Mouse (Mus musculus) midbrain, embryonic 13.5 days (tissue): ENCODE data around the gene Rai14. TPM values are rescaled to one million over a fixed set of nuclear protein-coding genes. Genes with fewer than 3 reads are reported as not detected.

Experiments used
- ATAC-seq: fragments of 200-750 bp; cut with Nextera tagmentation; 2 replicates; pipeline ENCODE4 v1.8.0; 2017; ENCODE audit warnings: mild to moderate bottlenecking, moderate TSS enrichment, moderate library complexity
- H3K27ac ChIP-seq: fragments of 300-500 bp; sonication (generic); 2 replicates; pipeline ENCODE4 v1.5.1; 2015; ENCODE audit warnings: inconsistent platforms, mild to moderate bottlenecking, moderate library complexity
- H3K27me3 ChIP-seq: fragments of 300-500 bp; sonication (generic); 2 replicates; pipeline ENCODE4 v1.6.1; 2015; ENCODE audit warnings: mild to moderate bottlenecking, inconsistent platforms
- H3K36me3 ChIP-seq: fragments of 300-500 bp; sonication (generic); 2 replicates; pipeline ENCODE4 v1.6.1; 2015; ENCODE audit warnings: mild to moderate bottlenecking, inconsistent platforms
- H3K4me1 ChIP-seq: fragments of 300-500 bp; sonication (generic); replicated peaks from 2 replicates; pipeline ENCODE4 v1.6.1; 2015; ENCODE audit warnings: inconsistent platforms
- H3K4me2 ChIP-seq: fragments of 300-500 bp; sonication (generic); replicated peaks from 2 replicates; pipeline ENCODE4 v1.6.1; 2015; ENCODE audit warnings: moderate library complexity, mild to moderate bottlenecking, inconsistent platforms
- H3K4me3 ChIP-seq: fragments of 300-500 bp; sonication (generic); replicated peaks from 2 replicates; pipeline ENCODE4 v1.5.1; 2015; ENCODE audit warnings: mild to moderate bottlenecking, inconsistent platforms
- H3K9ac ChIP-seq: fragments of 300-500 bp; sonication (generic); replicated peaks from 2 replicates; pipeline ENCODE4 v1.6.1; 2015; ENCODE audit warnings: mild to moderate bottlenecking, inconsistent platforms
- H3K9me3 ChIP-seq: fragments of 300-500 bp; sonication (generic); 2 replicates; pipeline ENCODE4 v1.6.1; 2016; ENCODE audit warnings: mild to moderate bottlenecking, inconsistent platforms
- WGBS: fragments of 180-500 bp; shearing (Covaris S2); methylation state at CpG from one replicate; pipeline ENCODE4 v1.1.7; 2015; 5-methylcytosine and 5-hydroxymethylcytosine counted together
- polyA plus RNA-seq: library from polyadenylated mRNA; unstranded; fragments of >200 nt; fragmentation: Nextera tagmentation; extraction: Ambion mirVana; gene quantifications from 2 replicates; pipeline ENCODE4 v1.2.1, GENCODE M21; 2015

The Rai14 gene
- polyA plus RNA-seq, 1 experiment from 2014 or later: 34.2 TPM

DNA sequence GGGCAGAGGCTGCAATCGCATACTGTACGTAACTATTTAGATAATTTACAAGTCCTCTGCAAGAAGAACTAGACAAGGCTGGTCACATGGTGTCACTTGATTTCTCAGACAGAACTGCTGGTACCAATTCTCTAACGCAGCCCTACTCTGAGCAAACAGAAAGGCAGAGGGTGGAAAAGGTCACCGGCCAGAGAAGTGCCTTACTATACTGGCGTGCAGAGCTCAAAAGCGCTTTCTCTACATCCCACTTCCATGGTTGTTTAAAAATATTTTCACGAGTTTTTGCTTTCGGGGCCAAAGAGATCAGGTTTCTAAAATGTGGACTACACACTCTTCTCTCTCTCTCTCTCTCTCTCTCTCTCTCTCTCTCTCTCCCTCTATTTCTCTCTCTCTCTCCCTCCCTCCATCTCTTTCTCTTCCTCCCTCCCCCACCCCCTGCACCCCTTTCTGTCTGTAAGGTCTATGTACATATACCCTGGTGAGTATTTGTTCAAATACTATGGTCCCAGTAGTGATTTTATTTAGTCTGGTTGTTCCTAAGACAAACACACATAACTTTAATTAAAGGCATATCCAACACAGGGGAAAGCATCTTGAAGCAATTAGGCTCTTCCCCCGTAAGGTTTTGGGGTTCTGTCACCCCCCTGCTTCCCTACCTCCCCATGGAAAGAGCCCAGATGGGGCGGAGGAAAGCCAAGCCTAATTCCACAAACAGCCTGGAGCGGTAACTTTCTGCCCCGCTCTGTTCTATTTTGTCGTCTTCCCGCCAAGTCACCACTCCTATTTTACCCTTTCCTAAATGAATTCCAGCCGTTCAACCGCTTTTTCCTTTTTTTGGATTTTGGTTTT, 86.1 kb downstream of the Rai14 start:
- Histone ChIP-seq H3K9ac (no peak overlapping the region), H3K27ac (no peak overlapping the region), H3K36me3 (peaks cover 13% of the 10 kb centered on the region), H3K4me1 (no peaks in the 10 kb centered on the region), H3K4me3 (no peak overlapping the region), H3K9me3 (no peaks in the 10 kb centered on the region), H3K27me3 (no peaks in the 10 kb centered on the region), H3K4me2 (no peak overlapping the region)
- WGBS: 85% methylated on average over 16 of the region's 16 CpGs
- no peak for ATAC-seq

DNA sequence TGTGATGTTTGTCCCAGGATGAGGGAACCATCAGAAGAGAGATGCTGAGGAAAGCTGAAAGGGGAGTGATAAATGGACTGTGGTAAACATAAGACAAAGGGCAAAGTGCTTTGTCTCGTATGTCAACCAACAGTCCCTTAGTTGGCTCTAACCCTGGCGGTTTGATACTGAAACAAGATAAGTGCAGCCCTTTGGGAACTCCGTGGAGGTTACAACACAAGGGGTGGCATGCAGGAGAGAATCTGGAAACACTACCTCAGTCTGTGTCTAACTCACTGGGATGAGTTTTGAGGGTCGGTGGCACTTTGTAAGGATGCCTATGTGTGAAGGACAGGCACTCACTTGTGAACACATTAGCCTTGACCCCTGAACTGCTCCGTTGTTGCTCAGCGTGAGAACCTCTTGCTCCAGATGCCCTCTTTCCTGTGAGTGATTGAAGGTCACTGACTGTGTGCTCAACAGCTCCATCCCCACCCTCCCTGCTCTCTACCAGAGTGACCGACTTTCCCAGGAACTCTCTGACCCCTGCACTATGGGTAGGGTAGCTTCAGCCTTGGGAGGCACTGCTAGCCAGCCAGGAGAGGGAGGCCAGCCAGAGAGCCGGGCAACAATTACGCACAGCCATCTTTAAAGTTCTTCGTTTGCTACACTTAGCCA, 90.7 kb downstream of the Rai14 start:
- Histone ChIP-seq H3K27me3 (no peaks in the 10 kb centered on the region), H3K4me2 (no peak overlapping the region), H3K9ac (no peak overlapping the region), H3K9me3 (no peaks in the 10 kb centered on the region), H3K36me3 (0 out of 2 replicates have a peak, but pooled peaks cover 7% of the 10 kb centered on the region), H3K27ac (no peak overlapping the region), H3K4me3 (no peak overlapping the region), H3K4me1 (no peaks in the 10 kb centered on the region)
- no peak for ATAC-seq
- WGBS: 63% methylated on average over 10 of the region's 10 CpGs

DNA sequence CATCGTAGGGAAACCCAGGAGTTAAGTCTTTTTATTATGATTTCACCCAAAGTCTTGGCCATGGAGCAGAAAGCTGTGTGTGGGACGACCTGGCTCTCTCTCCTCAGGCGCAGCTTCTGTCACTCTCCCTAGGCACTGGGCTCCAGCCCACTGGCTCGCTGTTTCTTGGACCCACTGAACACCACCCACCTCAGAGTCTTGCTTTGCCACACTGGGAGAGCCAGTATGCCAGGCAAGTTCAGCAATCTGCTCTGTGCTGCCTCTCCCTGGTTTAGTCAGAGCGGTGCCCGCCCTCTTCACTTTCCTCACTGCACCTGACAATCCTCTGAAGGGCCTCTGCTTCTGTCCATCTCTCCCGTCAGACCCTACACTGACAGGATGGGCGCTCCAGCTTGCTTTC, 93.2 kb downstream of the Rai14 start:
- H3K4me2 ChIP-seq: no peak overlapping the region
- H3K36me3 ChIP-seq: 0 out of 2 replicates have a peak, but pooled peaks cover 12% of the 10 kb centered on the region
- 89% methylated on average over 8 of the region's 8 CpGs for WGBS
- H3K9me3 ChIP-seq: no peaks in the 10 kb centered on the region
- no peak for ATAC-seq
- H3K27ac ChIP-seq: no peak overlapping the region
- H3K4me3 ChIP-seq: no peak overlapping the region
- H3K4me1 ChIP-seq: no peaks in the 10 kb centered on the region
- H3K27me3 ChIP-seq: no peaks in the 10 kb centered on the region
- no peak overlapping the region for H3K9ac ChIP-seq

DNA sequence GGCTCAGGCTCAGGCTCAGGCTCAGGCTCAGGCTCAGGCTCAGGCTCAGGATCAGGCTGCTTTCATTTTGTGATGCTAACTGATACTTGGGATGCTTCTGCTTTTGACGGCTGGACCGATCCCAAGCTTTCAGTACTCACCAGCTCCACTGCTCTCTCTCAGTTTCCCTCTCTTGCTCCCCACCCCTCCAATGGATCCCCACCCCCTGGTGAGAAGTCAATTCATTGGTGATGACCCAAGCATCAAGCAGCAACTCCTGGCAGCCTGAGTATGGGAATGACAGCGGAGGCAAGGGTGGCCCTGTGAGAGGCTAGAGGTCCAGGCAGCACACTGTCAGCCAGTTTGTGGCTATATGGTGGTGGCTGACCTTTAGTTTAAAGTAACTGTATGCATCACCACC, 94.7 kb downstream of the Rai14 start:
- ATAC-seq: no peak
- 97% methylated on average over 3 of the region's 3 CpGs for WGBS

DNA sequence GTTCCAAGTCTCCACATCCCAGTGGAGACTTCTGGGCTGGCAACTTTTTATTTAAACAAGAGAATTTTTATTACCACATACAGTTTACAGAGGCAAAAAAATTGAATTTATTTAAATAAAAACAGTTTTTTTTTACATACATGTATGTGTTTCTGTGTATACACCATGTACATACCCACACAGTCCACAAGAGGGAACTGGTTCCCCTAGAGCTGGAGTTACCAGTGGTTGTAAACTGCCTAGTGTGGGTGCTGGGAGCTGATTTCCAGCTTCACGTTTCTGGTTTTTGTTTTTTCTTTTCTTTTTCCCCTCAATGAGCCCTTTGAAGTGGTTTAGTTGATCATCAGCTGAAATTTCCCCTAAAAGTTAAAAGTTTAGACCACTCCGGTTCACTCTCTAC, 96.1 kb downstream of the Rai14 start:
- Histone ChIP-seq H3K4me1 (no peaks in the 10 kb centered on the region), H3K36me3 (0 out of 2 replicates have a peak, but pooled peaks cover 12% of the 10 kb centered on the region), H3K4me2 (no peak overlapping the region), H3K27me3 (no peaks in the 10 kb centered on the region), H3K27ac (no peak overlapping the region), H3K9ac (no peak overlapping the region), H3K4me3 (no peak overlapping the region), H3K9me3 (no peaks in the 10 kb centered on the region)
- ATAC-seq: no peak
- 91% methylated on average over 2 of the region's 2 CpGs for WGBS

More for the DNA sequence above, 94.7 kb downstream of the Rai14 start:
- no peak overlapping the region for H3K27ac ChIP-seq
- H3K9me3 ChIP-seq: no peaks in the 10 kb centered on the region
- no peak overlapping the region for H3K4me3 ChIP-seq
- H3K27me3 ChIP-seq: no peaks in the 10 kb centered on the region
- no peaks in the 10 kb centered on the region for H3K4me1 ChIP-seq
- H3K36me3 ChIP-seq: 0 out of 2 replicates have a peak, but pooled peaks cover 12% of the 10 kb centered on the region
- no peak overlapping the region for H3K4me2 ChIP-seq
- no peak overlapping the region for H3K9ac ChIP-seq

DNA sequence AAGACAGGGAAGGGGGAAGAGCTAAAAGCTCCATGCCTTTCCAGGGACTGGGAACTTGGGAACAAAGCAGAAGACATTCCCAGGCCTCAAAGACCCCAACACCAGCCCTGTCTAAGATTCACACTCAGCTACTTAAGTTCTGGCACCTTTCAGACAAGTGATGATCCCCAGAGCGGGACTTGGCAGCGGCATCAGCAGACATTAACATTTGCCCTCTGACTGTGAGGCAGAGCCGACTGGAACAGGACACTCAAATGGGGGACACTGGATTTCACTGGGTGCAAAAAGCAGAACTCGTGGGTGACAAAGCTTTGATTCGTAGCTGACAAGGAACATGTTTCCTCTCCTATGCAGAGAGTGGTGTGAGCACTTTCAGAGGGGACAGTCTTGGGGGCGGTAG, 98.4 kb downstream of the Rai14 start:
- no peak overlapping the region for H3K4me2 ChIP-seq
- H3K9ac ChIP-seq: no peak overlapping the region
- no peaks in the 10 kb centered on the region for H3K9me3 ChIP-seq
- no peaks in the 10 kb centered on the region for H3K27me3 ChIP-seq
- no peak overlapping the region for H3K27ac ChIP-seq
- 0 out of 2 replicates have a peak, but pooled peaks cover 12% of the 10 kb centered on the region for H3K36me3 ChIP-seq
- no peaks in the 10 kb centered on the region for H3K4me1 ChIP-seq
- no peak for ATAC-seq
- H3K4me3 ChIP-seq: no peak overlapping the region
- 87% methylated on average over 6 of the region's 6 CpGs for WGBS

DNA sequence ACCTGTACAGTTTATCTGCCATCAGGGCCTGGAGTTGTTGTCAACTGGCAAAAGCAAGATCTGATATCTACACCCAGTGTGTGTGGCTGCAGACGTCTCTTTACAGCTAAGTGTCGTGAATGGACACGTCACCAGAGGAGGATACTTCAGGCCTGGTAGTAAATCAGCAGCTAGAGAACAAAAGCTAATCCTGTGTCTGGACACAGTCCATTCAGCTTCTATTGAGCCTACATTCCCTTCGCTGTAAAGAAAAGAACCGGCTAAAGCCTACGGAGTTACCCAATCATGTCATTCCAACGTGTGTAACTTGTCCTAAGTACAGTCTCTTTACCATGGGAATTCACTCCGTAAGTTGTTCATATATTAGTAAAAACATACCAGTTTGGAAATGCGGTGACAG, 103.4 kb downstream of the Rai14 start:
- WGBS: 35% methylated on average over 9 of the region's 9 CpGs

DNA sequence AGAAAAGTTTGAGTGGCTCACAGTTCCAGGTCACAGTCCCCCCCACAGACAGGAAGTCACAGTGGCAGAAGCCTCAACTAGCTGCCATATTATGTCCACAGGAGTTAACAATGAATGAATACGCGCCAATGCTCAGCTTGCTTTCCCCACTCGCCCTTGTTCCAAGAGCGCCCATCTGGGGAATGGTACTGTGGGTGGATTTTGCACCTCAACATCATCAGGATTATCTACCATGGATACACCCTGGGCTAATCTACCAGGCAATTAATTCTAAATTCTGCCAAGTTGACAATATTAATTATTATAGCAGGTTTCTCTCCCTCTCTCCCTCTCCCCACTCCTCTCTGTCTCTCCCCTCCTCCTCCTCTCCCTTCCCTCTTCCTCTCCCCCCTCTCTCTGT, 105.3 kb downstream of the Rai14 start:
- H3K4me2 ChIP-seq: no peak overlapping the region
- H3K9me3 ChIP-seq: 0 out of 2 replicates have a peak, but pooled peaks cover 2% of the 10 kb centered on the region
- no peaks in the 10 kb centered on the region for H3K4me1 ChIP-seq
- H3K9ac ChIP-seq: no peak overlapping the region
- WGBS: 93% methylated on average over 4 of the region's 4 CpGs
- no peak overlapping the region for H3K27ac ChIP-seq
- no peak overlapping the region for H3K4me3 ChIP-seq
- H3K36me3 ChIP-seq: peaks cover 35% of the 10 kb centered on the region
- ATAC-seq: no peak
- no peaks in the 10 kb centered on the region for H3K27me3 ChIP-seq

More for the DNA sequence above, 103.4 kb downstream of the Rai14 start:
- Histone ChIP-seq H3K27ac (no peak overlapping the region), H3K9me3 (no peaks in the 10 kb centered on the region), H3K27me3 (no peaks in the 10 kb centered on the region), H3K9ac (no peak overlapping the region), H3K36me3 (peaks cover 16% of the 10 kb centered on the region), H3K4me1 (no peaks in the 10 kb centered on the region), H3K4me3 (no peak overlapping the region), H3K4me2 (no peak overlapping the region)
- peak; percentile 40 for ATAC-seq

DNA sequence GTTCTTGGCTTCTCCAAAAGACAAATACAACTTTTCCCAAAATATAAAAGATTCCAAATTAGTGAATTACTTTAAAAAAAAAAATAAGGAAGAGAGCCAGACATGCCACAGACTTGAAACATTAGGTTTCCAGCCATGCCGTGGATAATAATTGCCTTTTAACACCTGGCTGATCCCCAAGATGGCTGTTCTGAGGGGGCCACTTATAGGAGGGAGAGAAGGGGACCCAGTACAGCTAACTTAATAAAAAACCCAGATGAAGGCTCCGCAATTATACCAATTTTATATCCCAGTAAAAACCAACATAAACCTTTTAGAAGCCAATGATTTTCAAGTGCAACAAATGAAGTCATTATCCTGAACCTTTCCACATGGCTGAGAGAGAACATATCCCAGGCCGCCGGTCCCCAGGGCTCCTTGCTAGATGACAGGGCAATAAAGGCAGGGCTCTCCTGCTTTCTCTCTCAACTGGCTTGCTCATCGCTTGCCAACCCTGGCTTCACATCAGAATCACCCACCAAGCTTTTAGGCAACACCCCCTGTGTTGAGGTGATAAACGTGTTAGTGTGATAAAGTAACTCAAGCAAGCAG, 105.8 kb downstream of the Rai14 start:
- no peak for ATAC-seq
- WGBS: 89% methylated on average over 6 of the region's 6 CpGs
- no peaks in the 10 kb centered on the region for H3K27me3 ChIP-seq
- no peak overlapping the region for H3K27ac ChIP-seq
- H3K4me2 ChIP-seq: no peak overlapping the region
- no peaks in the 10 kb centered on the region for H3K4me1 ChIP-seq
- 0 out of 2 replicates have a peak, but pooled peaks cover 6% of the 10 kb centered on the region for H3K9me3 ChIP-seq
- H3K4me3 ChIP-seq: no peak overlapping the region
- no peak overlapping the region for H3K9ac ChIP-seq
- H3K36me3 ChIP-seq: peaks cover 40% of the 10 kb centered on the region

DNA sequence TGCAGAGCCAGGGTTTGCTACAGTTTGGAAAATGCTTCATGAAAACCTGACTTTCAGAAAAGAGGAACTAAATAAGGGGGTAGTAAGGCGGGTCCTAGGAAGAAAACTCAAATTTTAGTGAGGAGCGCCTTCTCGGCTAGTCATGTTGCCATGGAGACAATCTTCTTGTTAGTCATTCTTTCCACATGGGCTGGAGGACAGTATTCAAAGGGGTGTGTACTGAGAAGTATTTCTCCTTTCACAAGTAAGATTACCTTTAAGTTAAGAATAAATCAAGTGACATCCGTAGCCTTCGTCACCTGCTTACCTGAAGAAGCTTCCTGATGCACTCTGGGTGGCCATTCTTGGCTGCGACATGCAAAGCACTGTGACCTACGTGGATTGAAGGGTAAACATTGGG, 115.0 kb downstream of the Rai14 start:
- no peak for ATAC-seq
- no peak overlapping the region for H3K4me3 ChIP-seq
- H3K4me1 ChIP-seq: 0 out of 2 replicates have a peak, but pooled peaks cover 5% of the 10 kb centered on the region
- H3K36me3 ChIP-seq: peaks cover 12% of the 10 kb centered on the region
- H3K27ac ChIP-seq: no peak overlapping the region
- no peaks in the 10 kb centered on the region for H3K27me3 ChIP-seq
- WGBS: 78% methylated on average over 7 of the region's 7 CpGs
- H3K9ac ChIP-seq: no peak overlapping the region
- H3K4me2 ChIP-seq: no peak overlapping the region
- H3K9me3 ChIP-seq: 0 out of 2 replicates have a peak, but pooled peaks cover 6% of the 10 kb centered on the region

DNA sequence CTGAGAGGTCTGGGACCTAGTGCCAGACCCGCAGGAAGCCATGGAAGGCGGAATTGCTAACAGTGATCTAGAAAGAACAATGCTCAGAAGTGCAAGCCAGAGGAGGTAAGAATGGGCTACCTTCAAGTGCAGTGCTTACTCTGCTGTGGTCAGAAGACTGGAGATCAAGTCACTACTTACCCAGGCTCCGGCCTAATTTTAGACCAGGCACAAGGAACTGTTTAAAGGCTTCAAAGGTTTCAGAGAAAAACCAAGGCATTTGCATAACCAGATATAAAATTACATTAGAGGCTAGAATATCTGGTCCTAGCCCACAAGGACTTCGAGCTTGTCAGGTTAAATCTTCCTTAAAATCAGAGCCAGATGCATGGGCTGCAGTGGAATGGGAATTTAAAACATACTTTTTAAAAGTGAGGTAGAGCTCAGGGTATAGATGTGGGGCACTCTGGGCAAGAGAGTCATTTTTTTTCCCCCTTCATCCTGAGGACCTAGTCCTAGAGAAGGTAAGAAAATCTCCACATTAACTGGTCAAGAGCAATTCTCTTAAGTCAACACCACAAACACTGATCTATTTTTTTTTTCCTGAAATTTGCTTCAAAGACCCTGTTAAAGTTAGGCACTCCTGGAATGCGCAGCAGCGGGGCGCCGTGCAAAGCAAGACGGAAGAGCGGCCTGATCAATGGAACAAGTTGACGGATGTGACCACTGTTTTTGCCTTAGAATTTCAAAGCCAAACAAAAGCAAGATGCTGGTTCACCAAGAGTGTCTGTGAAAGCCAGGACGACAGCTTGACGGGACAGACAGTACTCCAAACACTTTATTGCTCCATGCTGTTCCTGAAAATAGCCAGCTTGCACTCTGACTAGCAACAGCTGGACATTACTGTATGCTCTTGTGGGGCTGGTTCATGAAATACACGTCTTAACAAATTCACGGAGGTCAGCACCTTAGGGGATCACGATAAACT, 115.9 kb downstream of the Rai14 start:
- Histone ChIP-seq H3K9me3 (no peaks in the 10 kb centered on the region), H3K36me3 (peaks cover 7% of the 10 kb centered on the region; the same call in 1 of the 2 replicates), H3K4me2 (no peak overlapping the region), H3K4me3 (no peak overlapping the region), H3K4me1 (0 out of 2 replicates have a peak, but pooled peaks cover 5% of the 10 kb centered on the region), H3K27me3 (no peaks in the 10 kb centered on the region), H3K27ac (no peak overlapping the region), H3K9ac (no peak overlapping the region)
- no peak for ATAC-seq
- WGBS: 73% methylated on average over 16 of the region's 16 CpGs
